In genomic region chr13:14026154-14026820, GRCm38 (mm10) we compare ENCODE assay signal across 26 mouse cellular contexts. TPM values are rescaled to one million over a fixed set of nuclear protein-coding genes. Genes with fewer than 3 reads are reported as not detected.
DNase-seq lines count a peak whose midpoint lies in the region; ATAC-seq and TF ChIP-seq lines count a peak whose summit lies in the region.
"Had no signal": no experiment of that assay in that cellular context is flagged by ENCODE, and none has a peak within 500 bp of the region (broad histone marks: within the 10 kb centered on the region; RNA-seq: fewer than 3 reads in every experiment).

No protein-coding gene starts in this region.

- TF ChIP-seq POLR2A in liver, adult 2 months (IDR thresholded peaks at IDR 0.05; ENCODE audit: extremely low read depth, insufficient read depth, low read length) = no peak
- no peak for TF ChIP-seq POLR2A in MEL (IDR thresholded peaks at IDR 0.05; ENCODE audit: control insufficient read depth in 1 of 2, insufficient read depth in 1 of 2, low read depth in 1 of 2, low read length in 2 of 2, poor library complexity in 1 of 2)

- peaks cover 4% of the 10 kb centered on the region; the same call in 1 of the 2 replicates for H3K79me2 ChIP-seq in liver, adult 2 months (ENCODE audit: control insufficient read depth, insufficient read depth, low read length)
- H3K79me2 ChIP-seq in MEL (ENCODE audit: control insufficient read depth, insufficient read depth, low read length, poor library complexity) = peaks cover 16% of the 10 kb centered on the region

- TF ChIP-seq CTCF in liver, adult 2 months (IDR thresholded peaks at IDR 0.05; ENCODE audit: low read depth, low read length) = no peak
- no peak for TF ChIP-seq CTCF in MEL (IDR thresholded peaks at IDR 0.05 in 2 of 3, conservative IDR thresholded peaks at IDR 0.05 in 1 of 3; ENCODE audit: control insufficient read depth in 1 of 3, insufficient read depth in 1 of 3, low read depth in 2 of 3, low read length in 3 of 3, poor library complexity in 1 of 3, severe bottlenecking in 1 of 3)

- no peak overlapping the region for H3K9ac ChIP-seq in liver, adult 2 months (ENCODE audit: low read depth, low read length)
- H3K9ac ChIP-seq in liver, embryonic 11.5 days (ENCODE audit: low read depth, low read length) = no peak overlapping the region
- no peak overlapping the region for H3K9ac ChIP-seq in MEL (ENCODE audit: control insufficient read depth, low read depth, low read length, poor library complexity, severe bottlenecking)
- no peak overlapping the region for H3K9ac ChIP-seq in intestine, embryonic 15.5 days
- no peak overlapping the region for H3K9ac ChIP-seq in liver, embryonic 15.5 days
- no peak overlapping the region for H3K9ac ChIP-seq in forebrain, embryonic 11.5 days (ENCODE audit: low read length)
- H3K9ac ChIP-seq: forebrain, postnatal 0 days; hindbrain, embryonic 13.5 days had no signal

- no peak overlapping the region for H3K4me2 ChIP-seq in liver, embryonic 11.5 days
- no peak overlapping the region for H3K4me2 ChIP-seq in intestine, embryonic 15.5 days (replicated peaks)
- H3K4me2 ChIP-seq in liver, embryonic 15.5 days = no peak overlapping the region
- H3K4me2 ChIP-seq in forebrain, embryonic 11.5 days (ENCODE audit: low read depth, low read length, severe bottlenecking) = no peak overlapping the region
- H3K4me2 ChIP-seq: hindbrain, embryonic 13.5 days had no signal

- TF ChIP-seq EP300 in MEL (IDR thresholded peaks at IDR 0.05; ENCODE audit: low read depth in 1 of 2, low read length in 2 of 2) = no peak

- peak; percentile 49 for DNase-seq in liver, adult 2 months (ENCODE audit: extremely low read depth, low read depth, low spot score)
- no peak for DNase-seq in liver, embryonic 11.5 days (ENCODE audit: low spot score)
- no peak for DNase-seq in MEL (ENCODE audit: low read depth, low spot score)
- no peak for DNase-seq in urinary bladder, postnatal 4 days (ENCODE audit: low spot score in 2 of 2)
- DNase-seq in adrenal gland, postnatal 36 days = no peak
- no peak for DNase-seq in forebrain, embryonic 11.5 days (ENCODE audit: low spot score)
- DNase-seq: adrenal gland, adult 8-10 months; adrenal gland, postnatal 25 days; B cell, adult 2 months; cerebellum, adult 18-20 months; cerebellum, adult 9-10 months; cerebellum, postnatal 14 days; forebrain, postnatal 0 days; gastrocnemius, adult 2 months; gastrocnemius, postnatal 14 days; heart, adult 18-20 months had no signal

- no peaks in the 10 kb centered on the region for H3K27me3 ChIP-seq in liver, adult 2 months (ENCODE audit: control insufficient read depth, insufficient read depth, low read length)
- H3K27me3 ChIP-seq in liver, embryonic 11.5 days (replicated peaks; ENCODE audit: control insufficient read depth, insufficient read depth, low read length) = no peaks in the 10 kb centered on the region
- H3K27me3 ChIP-seq in MEL (ENCODE audit: control insufficient read depth in 1 of 2, insufficient read depth in 2 of 2, low read length in 2 of 2) = no peaks in the 10 kb centered on the region
- H3K27me3 ChIP-seq in intestine, embryonic 15.5 days (replicated peaks) = no peaks in the 10 kb centered on the region
- H3K27me3 ChIP-seq in liver, embryonic 15.5 days = no peaks in the 10 kb centered on the region
- H3K27me3 ChIP-seq in forebrain, embryonic 11.5 days (ENCODE audit: control insufficient read depth, insufficient read depth, low read length) = no peaks in the 10 kb centered on the region
- H3K27me3 ChIP-seq: CH12.LX; hindbrain, embryonic 13.5 days had no signal

- H3K27ac ChIP-seq in liver, adult 2 months (replicated peaks; ENCODE audit: insufficient read depth, low read depth, low read length) = no peak overlapping the region
- H3K27ac ChIP-seq in liver, embryonic 11.5 days (ENCODE audit: low read depth, low read length) = no peak overlapping the region
- no peak overlapping the region for H3K27ac ChIP-seq in MEL (ENCODE audit: control insufficient read depth, low read depth, low read length)
- H3K27ac ChIP-seq in intestine, embryonic 15.5 days = no peak overlapping the region
- H3K27ac ChIP-seq in liver, embryonic 15.5 days (replicated peaks) = peak overlapping the region; percentile 41; the same call in 1 of the 2 replicates
- no peak overlapping the region for H3K27ac ChIP-seq in forebrain, embryonic 11.5 days (ENCODE audit: low read depth, low read length)
- H3K27ac ChIP-seq: forebrain, embryonic 10.5 days; gastrocnemius, adult 2 months; heart, embryonic 10.5 days; hindbrain, embryonic 13.5 days had no signal

- peaks cover 12% of the 10 kb centered on the region; the same call in 1 of the 2 replicates for H3K36me3 ChIP-seq in liver, adult 2 months (ENCODE audit: control insufficient read depth, insufficient read depth, low read length)
- peaks cover 10% of the 10 kb centered on the region for H3K36me3 ChIP-seq in liver, embryonic 11.5 days (ENCODE audit: control insufficient read depth, insufficient read depth, low read length)
- peaks cover 21 to 33% of the 10 kb centered on the region in 2 experiments for H3K36me3 ChIP-seq in MEL (ENCODE audit: control insufficient read depth in 1 of 2, insufficient read depth in 2 of 2, low read length in 2 of 2)
- 0 out of 2 replicates have a peak, but pooled peaks cover 9% of the 10 kb centered on the region for H3K36me3 ChIP-seq in intestine, embryonic 15.5 days
- H3K36me3 ChIP-seq in liver, embryonic 15.5 days (replicated peaks) = peaks cover 33% of the 10 kb centered on the region
- peaks cover 6% of the 10 kb centered on the region; the same call in 1 of the 2 replicates for H3K36me3 ChIP-seq in forebrain, embryonic 11.5 days (ENCODE audit: control insufficient read depth, insufficient read depth, low read length)

- H3K4me3 ChIP-seq in liver, adult 2 months (ENCODE audit: insufficient read depth, low read depth, low read length) = no peak overlapping the region
- H3K4me3 ChIP-seq in liver, embryonic 11.5 days (ENCODE audit: low read depth, low read length) = no peak overlapping the region
- H3K4me3 ChIP-seq in MEL (ENCODE audit: control insufficient read depth in 1 of 2, insufficient read depth in 1 of 2, low read depth in 2 of 2, low read length in 2 of 2) = no peak overlapping the region
- H3K4me3 ChIP-seq in intestine, embryonic 15.5 days (replicated peaks) = no peak overlapping the region
- no peak overlapping the region for H3K4me3 ChIP-seq in liver, embryonic 15.5 days (replicated peaks)
- no peak overlapping the region for H3K4me3 ChIP-seq in forebrain, embryonic 11.5 days (ENCODE audit: low read depth, low read length)
- H3K4me3 ChIP-seq: forebrain, embryonic 10.5 days; gastrocnemius, adult 2 months; heart, embryonic 10.5 days; hindbrain, embryonic 13.5 days had no signal

- TF ChIP-seq RAD21 in MEL (IDR thresholded peaks at IDR 0.05; ENCODE audit: low read depth, low read length) = no peak

- ATAC-seq in liver, embryonic 11.5 days (replicated peaks; ENCODE audit: low FRiP score) = no peak
- ATAC-seq in intestine, embryonic 15.5 days = peak; percentile 79
- no peak for ATAC-seq in liver, embryonic 15.5 days (ENCODE audit: insufficient read depth)
- ATAC-seq in forebrain, embryonic 11.5 days (replicated peaks; ENCODE audit: low FRiP score) = no peak
- ATAC-seq: activated CD4-positive, CD25-positive, alpha-beta regulatory T cell, adult 4 months; forebrain, embryonic 14.5 days; forebrain, postnatal 0 days; hindbrain, embryonic 16.5 days had no signal

- 76% methylated on average over 6 of the region's 6 CpGs for WGBS in liver, adult 2 months
- WGBS in liver, embryonic 11.5 days = 88% methylated on average over 6 of the region's 6 CpGs
- 80% methylated on average over 6 of the region's 6 CpGs for WGBS in intestine, embryonic 15.5 days
- 73% methylated on average over 6 of the region's 6 CpGs for WGBS in liver, embryonic 15.5 days (ENCODE audit: insufficient replicate concordance)
- WGBS in forebrain, embryonic 11.5 days = 97% methylated on average over 6 of the region's 6 CpGs

- no peaks in the 10 kb centered on the region for H3K9me3 ChIP-seq in liver, embryonic 11.5 days (ENCODE audit: control insufficient read depth, low read length)
- H3K9me3 ChIP-seq in MEL (replicated peaks; ENCODE audit: insufficient read depth, low read length) = no peaks in the 10 kb centered on the region
- H3K9me3 ChIP-seq in intestine, embryonic 15.5 days = no peaks in the 10 kb centered on the region
- no peaks in the 10 kb centered on the region for H3K9me3 ChIP-seq in liver, embryonic 15.5 days (replicated peaks)
- no peaks in the 10 kb centered on the region for H3K9me3 ChIP-seq in forebrain, embryonic 11.5 days (ENCODE audit: control insufficient read depth, low read length)
- H3K9me3 ChIP-seq: forebrain, embryonic 10.5 days; G1E; heart, embryonic 10.5 days; hindbrain, embryonic 13.5 days had no signal

- H3K4me1 ChIP-seq in liver, adult 2 months (ENCODE audit: control insufficient read depth, insufficient read depth, low read length) = peaks cover 16% of the 10 kb centered on the region
- peaks cover 9% of the 10 kb centered on the region for H3K4me1 ChIP-seq in liver, embryonic 11.5 days (replicated peaks; ENCODE audit: control insufficient read depth, insufficient read depth, low read length)
- H3K4me1 ChIP-seq in MEL (ENCODE audit: control insufficient read depth in 1 of 2, insufficient read depth in 2 of 2, low read length in 2 of 2) = peaks cover 0 to 22% of the 10 kb centered on the region in 2 experiments; a peak in 3 of 4 replicates
- H3K4me1 ChIP-seq in intestine, embryonic 15.5 days (replicated peaks) = no peaks in the 10 kb centered on the region
- peaks cover 43% of the 10 kb centered on the region for H3K4me1 ChIP-seq in liver, embryonic 15.5 days (replicated peaks)
- no peaks in the 10 kb centered on the region for H3K4me1 ChIP-seq in forebrain, embryonic 11.5 days (replicated peaks; ENCODE audit: control insufficient read depth, insufficient read depth, low read length)
- H3K4me1 ChIP-seq: forebrain, embryonic 10.5 days; heart, embryonic 10.5 days; hindbrain, embryonic 13.5 days had no signal

RNA-seq across cellular contexts. Expression of gene Tbce, which starts 13.2 kb away (rescaled TPM):
- total RNA-seq in liver, adult 2 months (2014; rRNA removed) = 33.7 and 36.2 TPM in 2 replicates
- polyA plus RNA-seq in liver, adult 2 months (2012; rRNA removed) = 7.6 and 11.9 TPM in 2 replicates
- polyA plus RNA-seq in liver, embryonic 11.5 days (2014; fragmentation: Nextera tagmentation; extraction: Ambion mirVana) = 49.3 and 50.9 TPM in 2 replicates
- total RNA-seq in MEL (2012; rRNA removed) = 35.3 and 36.8 TPM in 2 replicates
- 10 to 100 TPM in 1 of 2 experiments, not detected in 1; 56.9 TPM for polyA plus RNA-seq in MEL (2012; ENCODE audit: insufficient read depth in 1 of 2, insufficient read length in 2 of 2, low read depth in 1 of 2, low replicate concordance in 2 of 2, missing spikeins in 1 of 2)
- polyA plus RNA-seq in intestine, embryonic 15.5 days (2015; fragmentation: Nextera tagmentation; extraction: Ambion mirVana) = 42.3 and 49.3 TPM in 2 replicates
- 27.0 and 30.6 TPM in 2 replicates for polyA plus RNA-seq in liver, embryonic 15.5 days (2015; fragmentation: Nextera tagmentation; extraction: Ambion mirVana)
- 10 to 100 TPM; 34.1 to 38.3 TPM for total RNA-seq in adrenal gland, postnatal 36 days (2021)
- 57.3 and 63.8 TPM in 2 replicates for polyA plus RNA-seq in forebrain, embryonic 11.5 days (2014; fragmentation: Nextera tagmentation; extraction: Ambion mirVana)

RNA-seq across cellular contexts. Expression of gene Arid4b, which starts 36.7 kb away (rescaled TPM):
- total RNA-seq in liver, adult 2 months (2014; rRNA removed) = 13.5 and 14.5 TPM in 2 replicates
- 1.8 and 3.0 TPM in 2 replicates for polyA plus RNA-seq in liver, adult 2 months (2012; rRNA removed)
- 42.2 and 45.2 TPM in 2 replicates for polyA plus RNA-seq in liver, embryonic 11.5 days (2014; fragmentation: Nextera tagmentation; extraction: Ambion mirVana)
- total RNA-seq in MEL (2012; rRNA removed) = 8.0 and 8.5 TPM in 2 replicates
- 10 to 100 TPM; 13.0 to 24.8 TPM for polyA plus RNA-seq in MEL (2012; ENCODE audit: insufficient read depth in 1 of 2, insufficient read length in 2 of 2, low read depth in 1 of 2, low replicate concordance in 2 of 2, missing spikeins in 1 of 2)
- 51.7 and 52.2 TPM in 2 replicates for polyA plus RNA-seq in intestine, embryonic 15.5 days (2015; fragmentation: Nextera tagmentation; extraction: Ambion mirVana)
- 16.8 and 19.3 TPM in 2 replicates for polyA plus RNA-seq in liver, embryonic 15.5 days (2015; fragmentation: Nextera tagmentation; extraction: Ambion mirVana)
- total RNA-seq in adrenal gland, postnatal 36 days (2021) = 10 to 100 TPM; 29.6 to 32.4 TPM
- polyA plus RNA-seq in forebrain, embryonic 11.5 days (2014; fragmentation: Nextera tagmentation; extraction: Ambion mirVana) = 84.1 and 97.3 TPM in 2 replicates

RNA-seq across cellular contexts. Expression of gene Ggps1, which starts 37.0 kb away (rescaled TPM):
- total RNA-seq in liver, adult 2 months (2014; rRNA removed) = 11.0 and 12.2 TPM in 2 replicates
- polyA plus RNA-seq in liver, adult 2 months (2012; rRNA removed) = 3.3 and 4.4 TPM in 2 replicates
- 27.4 and 29.8 TPM in 2 replicates for polyA plus RNA-seq in liver, embryonic 11.5 days (2014; fragmentation: Nextera tagmentation; extraction: Ambion mirVana)
- total RNA-seq in MEL (2012; rRNA removed) = 23.3 and 25.1 TPM in 2 replicates
- 10 to 100 TPM in 1 of 2 experiments, not detected in 1; 31.3 TPM for polyA plus RNA-seq in MEL (2012; ENCODE audit: insufficient read depth in 1 of 2, insufficient read length in 2 of 2, low read depth in 1 of 2, low replicate concordance in 2 of 2, missing spikeins in 1 of 2)
- polyA plus RNA-seq in intestine, embryonic 15.5 days (2015; fragmentation: Nextera tagmentation; extraction: Ambion mirVana) = 38.7 and 46.8 TPM in 2 replicates
- 9.7 and 11.3 TPM in 2 replicates for polyA plus RNA-seq in liver, embryonic 15.5 days (2015; fragmentation: Nextera tagmentation; extraction: Ambion mirVana)
- total RNA-seq in adrenal gland, postnatal 36 days (2021) = 10 to 100 TPM; 36.8 to 39.0 TPM
- polyA plus RNA-seq in forebrain, embryonic 11.5 days (2014; fragmentation: Nextera tagmentation; extraction: Ambion mirVana) = 64.9 and 71.9 TPM in 2 replicates
